Mouse (Mus musculus): ENCODE measurements around the gene Ptpn13. TPM values are rescaled to one million over a fixed set of nuclear protein-coding genes. Genes with fewer than 3 reads are reported as not detected.

Ptpn13 gene
- polyA plus RNA-seq, 1 experiment from 2014 or later, result 3.9 TPM

- H3K9me3 ChIP-seq (replicated peaks; ENCODE audit: control insufficient read depth, low read length, poor library complexity, severe bottlenecking), result no peaks in the 10 kb centered on the region
- WGBS, result 75% methylated on average over 3 of the region's 3 CpGs
- ATAC-seq, result no peak
- no peak overlapping the region for H3K9ac ChIP-seq (ENCODE audit: low read depth, low read length)
- H3K27ac ChIP-seq (ENCODE audit: low read length), result no peak overlapping the region
- H3K4me1 ChIP-seq (ENCODE audit: control insufficient read depth, insufficient read depth, low read length), result peaks cover 9% of the 10 kb centered on the region
- no peak overlapping the region for H3K4me3 ChIP-seq (ENCODE audit: low read depth, low read length)
- H3K36me3 ChIP-seq (ENCODE audit: control insufficient read depth, insufficient read depth, low read length), result no peaks in the 10 kb centered on the region
- no peaks in the 10 kb centered on the region for H3K27me3 ChIP-seq (ENCODE audit: control insufficient read depth, insufficient read depth, low read depth, low read length)
- no peak overlapping the region for H3K4me2 ChIP-seq (ENCODE audit: low read length)
These were observed 6.5 kb downstream of the Ptpn13 start for GRCm38 (mm10) chr5:103431479-103431878.

GRCm38 (mm10) chr5:103436039-103436944, 11.3 kb downstream of the Ptpn13 start:
- H3K9me3 ChIP-seq (replicated peaks; ENCODE audit: control insufficient read depth, low read length, poor library complexity, severe bottlenecking), result no peaks in the 10 kb centered on the region
- no peak overlapping the region for H3K4me3 ChIP-seq (ENCODE audit: low read depth, low read length)
- H3K4me2 ChIP-seq (ENCODE audit: low read length), result peak overlapping the region; percentile 38
- peaks cover 7% of the 10 kb centered on the region for H3K4me1 ChIP-seq (ENCODE audit: control insufficient read depth, insufficient read depth, low read length)
- ATAC-seq, result no peak
- WGBS, result 16% methylated on average over 19 of the region's 19 CpGs
- H3K27ac ChIP-seq (ENCODE audit: low read length), result no peak overlapping the region
- no peaks in the 10 kb centered on the region for H3K27me3 ChIP-seq (ENCODE audit: control insufficient read depth, insufficient read depth, low read depth, low read length)
- no peaks in the 10 kb centered on the region for H3K36me3 ChIP-seq (ENCODE audit: control insufficient read depth, insufficient read depth, low read length)
- H3K9ac ChIP-seq (ENCODE audit: low read depth, low read length), result no peak overlapping the region

- ATAC-seq, result no peak
- H3K4me3 ChIP-seq (ENCODE audit: low read depth, low read length), result no peak overlapping the region
- WGBS, result 57% methylated on average over 3 of the region's 3 CpGs
These were observed 12.7 kb downstream of the Ptpn13 start for GRCm38 (mm10) chr5:103437714-103438113.

GRCm38 (mm10) chr5:103439171-103439570, 14.2 kb downstream of the Ptpn13 start:
- Histone ChIP-seq H3K9ac (ENCODE audit: low read depth, low read length) (no peak overlapping the region), H3K4me1 (ENCODE audit: control insufficient read depth, insufficient read depth, low read length) (peaks cover 12% of the 10 kb centered on the region), H3K4me2 (ENCODE audit: low read length) (no peak overlapping the region), H3K9me3 (replicated peaks; ENCODE audit: control insufficient read depth, low read length, poor library complexity, severe bottlenecking) (no peaks in the 10 kb centered on the region), H3K27me3 (ENCODE audit: control insufficient read depth, insufficient read depth, low read depth, low read length) (no peaks in the 10 kb centered on the region), H3K4me3 (ENCODE audit: low read depth, low read length) (no peak overlapping the region), H3K27ac (ENCODE audit: low read length) (no peak overlapping the region), H3K36me3 (ENCODE audit: control insufficient read depth, insufficient read depth, low read length) (no peaks in the 10 kb centered on the region)
- no peak for ATAC-seq
- WGBS, result 93% methylated on average over 11 of the region's 11 CpGs

More at GRCm38 (mm10) chr5:103437714-103438113, 12.7 kb downstream of the Ptpn13 start:
- no peaks in the 10 kb centered on the region for H3K27me3 ChIP-seq (ENCODE audit: control insufficient read depth, insufficient read depth, low read depth, low read length)
- no peaks in the 10 kb centered on the region for H3K9me3 ChIP-seq (replicated peaks; ENCODE audit: control insufficient read depth, low read length, poor library complexity, severe bottlenecking)
- no peak overlapping the region for H3K9ac ChIP-seq (ENCODE audit: low read depth, low read length)
- no peak overlapping the region for H3K4me2 ChIP-seq (ENCODE audit: low read length)
- H3K27ac ChIP-seq (ENCODE audit: low read length), result no peak overlapping the region
- H3K36me3 ChIP-seq (ENCODE audit: control insufficient read depth, insufficient read depth, low read length), result no peaks in the 10 kb centered on the region
- H3K4me1 ChIP-seq (ENCODE audit: control insufficient read depth, insufficient read depth, low read length), result peaks cover 12% of the 10 kb centered on the region

- H3K4me3 ChIP-seq (ENCODE audit: low read depth, low read length), result no peak overlapping the region
- ATAC-seq, result no peak
- H3K9me3 ChIP-seq (replicated peaks; ENCODE audit: control insufficient read depth, low read length, poor library complexity, severe bottlenecking), result no peaks in the 10 kb centered on the region
- no peak overlapping the region for H3K27ac ChIP-seq (ENCODE audit: low read length)
- H3K27me3 ChIP-seq (ENCODE audit: control insufficient read depth, insufficient read depth, low read depth, low read length), result no peaks in the 10 kb centered on the region
- WGBS, result 94% methylated on average over 11 of the region's 11 CpGs
- H3K36me3 ChIP-seq (ENCODE audit: control insufficient read depth, insufficient read depth, low read length), result no peaks in the 10 kb centered on the region
- no peak overlapping the region for H3K9ac ChIP-seq (ENCODE audit: low read depth, low read length)
- peaks cover 12% of the 10 kb centered on the region for H3K4me1 ChIP-seq (ENCODE audit: control insufficient read depth, insufficient read depth, low read length)
- H3K4me2 ChIP-seq (ENCODE audit: low read length), result no peak overlapping the region
These were observed 15.7 kb downstream of the Ptpn13 start for GRCm38 (mm10) chr5:103440418-103441276.

- Histone ChIP-seq H3K4me3 (ENCODE audit: low read depth, low read length) (no peak overlapping the region), H3K27ac (ENCODE audit: low read length) (no peak overlapping the region), H3K4me2 (ENCODE audit: low read length) (no peak overlapping the region), H3K9ac (ENCODE audit: low read depth, low read length) (no peak overlapping the region), H3K36me3 (ENCODE audit: control insufficient read depth, insufficient read depth, low read length) (no peaks in the 10 kb centered on the region), H3K27me3 (ENCODE audit: control insufficient read depth, insufficient read depth, low read depth, low read length) (no peaks in the 10 kb centered on the region), H3K4me1 (ENCODE audit: control insufficient read depth, insufficient read depth, low read length) (peaks cover 6% of the 10 kb centered on the region; the same call in 1 of the 2 replicates), H3K9me3 (replicated peaks; ENCODE audit: control insufficient read depth, low read length, poor library complexity, severe bottlenecking) (no peaks in the 10 kb centered on the region)
- 9% methylated on average over 4 of the region's 4 CpGs for WGBS
- no peak for ATAC-seq
These were observed 16.7 kb downstream of the Ptpn13 start for GRCm38 (mm10) chr5:103441706-103442105.

GRCm38 (mm10) chr5:103442269-103442688, 17.3 kb downstream of the Ptpn13 start:
- no peak for ATAC-seq
- Histone ChIP-seq H3K4me3 (ENCODE audit: low read depth, low read length) (no peak overlapping the region), H3K9ac (ENCODE audit: low read depth, low read length) (no peak overlapping the region), H3K27ac (ENCODE audit: low read length) (no peak overlapping the region; the same call in 1 of the 2 replicates), H3K4me2 (ENCODE audit: low read length) (no peak overlapping the region), H3K4me1 (ENCODE audit: control insufficient read depth, insufficient read depth, low read length) (peaks cover 6% of the 10 kb centered on the region; the same call in 1 of the 2 replicates), H3K36me3 (ENCODE audit: control insufficient read depth, insufficient read depth, low read length) (no peaks in the 10 kb centered on the region), H3K9me3 (replicated peaks; ENCODE audit: control insufficient read depth, low read length, poor library complexity, severe bottlenecking) (no peaks in the 10 kb centered on the region), H3K27me3 (ENCODE audit: control insufficient read depth, insufficient read depth, low read depth, low read length) (no peaks in the 10 kb centered on the region)
- 40% methylated on average over 4 of the region's 4 CpGs for WGBS

- Histone ChIP-seq H3K27ac (ENCODE audit: low read length) (no peak overlapping the region), H3K4me2 (ENCODE audit: low read length) (no peak overlapping the region), H3K9me3 (replicated peaks; ENCODE audit: control insufficient read depth, low read length, poor library complexity, severe bottlenecking) (no peaks in the 10 kb centered on the region), H3K36me3 (ENCODE audit: control insufficient read depth, insufficient read depth, low read length) (no peaks in the 10 kb centered on the region), H3K4me3 (ENCODE audit: low read depth, low read length) (no peak overlapping the region), H3K4me1 (ENCODE audit: control insufficient read depth, insufficient read depth, low read length) (peaks cover 10% of the 10 kb centered on the region), H3K9ac (ENCODE audit: low read depth, low read length) (no peak overlapping the region), H3K27me3 (ENCODE audit: control insufficient read depth, insufficient read depth, low read depth, low read length) (no peaks in the 10 kb centered on the region)
- WGBS, result 70% methylated on average over 7 of the region's 7 CpGs
- ATAC-seq, result no peak
These were observed 17.9 kb downstream of the Ptpn13 start for GRCm38 (mm10) chr5:103442921-103443320.

Measured in midbrain, embryonic 16.5 days (tissue).